Mouse (Mus musculus) inflammation-experienced regulatory T-cells, adult 16 weeks (primary cell): ENCODE data around the gene Oxgr1. TPM values are rescaled to one million over a fixed set of nuclear protein-coding genes. Genes with fewer than 3 reads are reported as not detected.

Experiments used
- polyA plus RNA-seq: library from polyadenylated mRNA; unstranded; fragments of 100-300 nt; shearing (Covaris generic); gene quantifications from one replicate; pipeline ENCODE4 v1.2.1, GENCODE M21; 2017

Gene Oxgr1
- not detected for polyA plus RNA-seq

DNA sequence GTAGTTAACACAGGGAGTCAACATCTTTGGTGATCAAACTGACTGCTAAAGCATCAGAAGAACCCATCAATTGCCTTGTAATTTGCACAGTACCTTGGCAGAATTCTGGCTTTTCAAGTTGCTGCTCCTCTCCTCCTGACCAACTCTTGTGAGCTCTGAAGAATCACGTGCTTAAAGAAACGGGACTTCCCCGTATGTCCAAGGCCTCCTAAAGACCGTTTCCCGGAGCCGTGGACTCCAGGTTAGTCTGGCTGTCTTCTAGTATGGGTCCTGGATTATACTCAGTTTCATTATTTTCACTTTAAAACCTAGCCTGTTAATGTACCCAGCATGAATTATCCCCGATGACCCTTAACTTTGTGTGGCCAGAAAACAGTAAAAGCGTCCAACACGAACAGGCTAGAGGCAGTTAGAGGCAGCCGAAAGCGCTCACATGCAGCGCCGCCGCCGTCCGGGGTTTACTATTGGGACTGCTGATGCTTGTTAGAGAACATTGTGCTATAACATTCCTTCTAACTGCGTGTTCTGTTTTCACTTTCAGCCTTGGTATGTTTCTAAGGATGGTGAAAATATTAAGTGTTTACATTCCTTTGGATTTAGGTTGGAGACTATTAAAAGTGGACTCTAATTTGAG is at the start of gene Oxgr1:
Gene Oxgr1, minus strand, starts transcription at position 249 of the 634 bp plus-strand sequence.

Other genes with a start within 250 kb of the Oxgr1 start
- gene Mbnl2, start 233.2 kb upstream of the Oxgr1 start, polyA plus RNA-seq: 79.6 TPM